Mouse (Mus musculus) stomach, postnatal 0 days (tissue): ENCODE measurements at regions not wholly inside any gene's neighbourhood (a gene's known extent, or its start where the extent isn't known, plus 50 kb on each side); places are given as distances from the start of the nearest gene placed in this dataset.

Experiments used
- CTCF ChIP-seq: IDR thresholded peaks from 2 replicates; pipeline ENCODE4 v1.5.1; 2016; ENCODE audit warnings: antibody characterized with exemption, low read depth, mild to moderate bottlenecking, moderate library complexity
- EP300 ChIP-seq: optimal IDR thresholded peaks from 2 replicates; pipeline ENCODE3; 2016; ENCODE audit warnings: antibody characterized with exemption

DNA sequence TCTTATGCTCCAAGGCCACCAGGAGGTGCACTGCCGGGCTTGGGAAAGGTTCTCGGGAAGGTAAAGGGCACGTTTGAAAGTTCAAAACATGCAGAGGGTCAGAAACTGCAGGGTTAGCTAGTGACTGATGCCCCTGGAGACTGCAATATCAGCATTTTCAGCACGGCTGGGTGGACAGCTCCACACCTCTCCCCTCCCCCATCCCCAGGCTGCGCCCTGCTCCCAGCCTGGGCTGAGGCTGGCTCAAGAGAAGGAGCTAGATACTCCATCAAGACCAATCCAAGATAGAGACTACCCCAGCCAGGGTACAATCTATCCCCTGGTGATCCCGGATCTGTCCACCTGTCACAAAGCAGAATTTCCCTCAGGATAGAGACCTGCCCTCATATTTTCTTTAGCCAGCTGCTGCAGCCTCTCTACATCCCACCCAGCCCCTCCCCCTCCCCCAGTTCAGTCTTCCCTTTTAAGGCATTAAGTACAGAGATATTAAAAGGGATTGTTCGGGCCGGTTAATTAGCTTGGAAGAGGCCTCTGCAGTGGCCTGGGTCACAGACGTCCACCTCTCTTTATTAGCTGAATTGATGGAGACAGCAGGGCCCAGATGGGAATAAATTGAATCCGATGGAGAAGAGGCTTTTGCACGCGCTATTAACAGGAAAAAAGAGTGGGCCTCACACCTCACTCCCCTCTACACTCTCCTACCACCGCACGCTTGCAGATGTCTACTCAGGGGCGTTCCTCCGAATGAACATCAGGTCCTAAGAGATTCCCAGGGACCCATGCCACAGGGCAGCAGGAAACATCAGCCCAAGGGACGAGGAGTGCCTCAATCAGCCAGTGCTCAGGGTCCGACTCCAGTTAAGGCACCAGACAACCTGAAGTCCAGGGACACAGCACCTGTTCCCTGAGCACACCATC is 119.8 kb downstream of the Plxna1 start:
- TF ChIP-seq CTCF (no peak), EP300 (no peak)
